Mouse (Mus musculus): ENCODE measurements at regions not wholly inside any gene's neighbourhood (a gene's known extent, or its start where the extent isn't known, plus 50 kb on each side); places are given as distances from the start of the nearest gene placed in this dataset.
A peak's percentile ranks its signal among the peaks of the same experiment; 100 is the strongest.

GRCm38 (mm10) chr13:69242544-69243296 lies 243.4 kb upstream of the Adcy2 start:
- TF ChIP-seq CTCF (IDR thresholded peaks at IDR 0.05; ENCODE audit: borderline replicate concordance, extremely low read depth, insufficient read depth, insufficient read length) (no peak), POLR2A (IDR thresholded peaks at IDR 0.05; ENCODE audit: borderline replicate concordance, extremely low read depth, insufficient read depth, insufficient read length, poor library complexity, severe bottlenecking) (no peak)
- no peak for DNase-seq (ENCODE audit: low read depth)

- TF ChIP-seq POLR2A (IDR thresholded peaks at IDR 0.05; ENCODE audit: borderline replicate concordance, extremely low read depth, insufficient read depth, insufficient read length, poor library complexity, severe bottlenecking) (no peak), CTCF (IDR thresholded peaks at IDR 0.05; ENCODE audit: borderline replicate concordance, extremely low read depth, insufficient read depth, insufficient read length) (no peak)
- DNase-seq (ENCODE audit: low read depth) = no peak
These were observed 251.2 kb upstream of the Adcy2 start for GRCm38 (mm10) chr13:69250334-69251129.

GRCm38 (mm10) chr13:69251130-69251561 lies 251.8 kb upstream of the Adcy2 start:
- TF ChIP-seq CTCF (IDR thresholded peaks at IDR 0.05; ENCODE audit: borderline replicate concordance, extremely low read depth, insufficient read depth, insufficient read length) = no peak
- no peak for TF ChIP-seq POLR2A (IDR thresholded peaks at IDR 0.05; ENCODE audit: borderline replicate concordance, extremely low read depth, insufficient read depth, insufficient read length, poor library complexity, severe bottlenecking)
- peak; percentile 63 for DNase-seq (ENCODE audit: low read depth)

GRCm38 (mm10) chr13:69252335-69252734 lies 253.0 kb upstream of the Adcy2 start:
- no peak for TF ChIP-seq CTCF (IDR thresholded peaks at IDR 0.05; ENCODE audit: borderline replicate concordance, extremely low read depth, insufficient read depth, insufficient read length)
- TF ChIP-seq POLR2A (IDR thresholded peaks at IDR 0.05; ENCODE audit: borderline replicate concordance, extremely low read depth, insufficient read depth, insufficient read length, poor library complexity, severe bottlenecking) = no peak
- DNase-seq (ENCODE audit: low read depth) = peak; percentile 93

- peak; percentile 52 for DNase-seq (ENCODE audit: low read depth)
- no peak for TF ChIP-seq POLR2A (IDR thresholded peaks at IDR 0.05; ENCODE audit: borderline replicate concordance, extremely low read depth, insufficient read depth, insufficient read length, poor library complexity, severe bottlenecking)
- no peak for TF ChIP-seq CTCF (IDR thresholded peaks at IDR 0.05; ENCODE audit: borderline replicate concordance, extremely low read depth, insufficient read depth, insufficient read length)
These were observed 261.1 kb upstream of the Adcy2 start for GRCm38 (mm10) chr13:69260485-69260884.

GRCm38 (mm10) chr13:69260972-69261371 lies 261.6 kb upstream of the Adcy2 start:
- TF ChIP-seq POLR2A (IDR thresholded peaks at IDR 0.05; ENCODE audit: borderline replicate concordance, extremely low read depth, insufficient read depth, insufficient read length, poor library complexity, severe bottlenecking) = no peak
- peak; percentile 44 for DNase-seq (ENCODE audit: low read depth)

GRCm38 (mm10) chr13:69263722-69264121 lies 264.4 kb upstream of the Adcy2 start:
- TF ChIP-seq CTCF (IDR thresholded peaks at IDR 0.05; ENCODE audit: borderline replicate concordance, extremely low read depth, insufficient read depth, insufficient read length) = no peak
- TF ChIP-seq POLR2A (IDR thresholded peaks at IDR 0.05; ENCODE audit: borderline replicate concordance, extremely low read depth, insufficient read depth, insufficient read length, poor library complexity, severe bottlenecking) = no peak
- DNase-seq (ENCODE audit: low read depth) = peak; percentile 60

GRCm38 (mm10) chr13:69266071-69266470 lies 266.7 kb upstream of the Adcy2 start:
- TF ChIP-seq CTCF (IDR thresholded peaks at IDR 0.05; ENCODE audit: borderline replicate concordance, extremely low read depth, insufficient read depth, insufficient read length) = no peak
- no peak for TF ChIP-seq POLR2A (IDR thresholded peaks at IDR 0.05; ENCODE audit: borderline replicate concordance, extremely low read depth, insufficient read depth, insufficient read length, poor library complexity, severe bottlenecking)
- no peak for DNase-seq (ENCODE audit: low read depth)

- no peak for TF ChIP-seq CTCF (IDR thresholded peaks at IDR 0.05; ENCODE audit: borderline replicate concordance, extremely low read depth, insufficient read depth, insufficient read length)
- no peak for TF ChIP-seq POLR2A (IDR thresholded peaks at IDR 0.05; ENCODE audit: borderline replicate concordance, extremely low read depth, insufficient read depth, insufficient read length, poor library complexity, severe bottlenecking)
- peak; percentile 60 for DNase-seq (ENCODE audit: low read depth)
These were observed 261.0 kb upstream of the Nsun2 start for GRCm38 (mm10) chr13:69272506-69272905.

GRCm38 (mm10) chr13:69279647-69280046 lies 253.9 kb upstream of the Nsun2 start:
- no peak for DNase-seq (ENCODE audit: low read depth)
- TF ChIP-seq CTCF (IDR thresholded peaks at IDR 0.05; ENCODE audit: borderline replicate concordance, extremely low read depth, insufficient read depth, insufficient read length) (no peak), POLR2A (IDR thresholded peaks at IDR 0.05; ENCODE audit: borderline replicate concordance, extremely low read depth, insufficient read depth, insufficient read length, poor library complexity, severe bottlenecking) (no peak)

- TF ChIP-seq POLR2A (IDR thresholded peaks at IDR 0.05; ENCODE audit: borderline replicate concordance, extremely low read depth, insufficient read depth, insufficient read length, poor library complexity, severe bottlenecking) (no peak), CTCF (IDR thresholded peaks at IDR 0.05; ENCODE audit: borderline replicate concordance, extremely low read depth, insufficient read depth, insufficient read length) (no peak)
- peak; percentile 33 for DNase-seq (ENCODE audit: low read depth)
These were observed 239.1 kb upstream of the Nsun2 start for GRCm38 (mm10) chr13:69294483-69294882.

Measured in brain, embryonic 14.5 days (tissue).